Mouse (Mus musculus) myocyte (in vitro differentiated cells): ENCODE results near the gene Gad1. TPM values are rescaled to one million over a fixed set of nuclear protein-coding genes. Genes with fewer than 3 reads are reported as not detected.
"Not testable (repeated sequence)": the region's sequence is repeated elsewhere in the genome, so short reads cannot be mapped to it uniquely, and the experiment has no call there.

Experiments
- H3K27me3 ChIP-seq: one replicate; pipeline ENCODE4 v1.6.1; 2011; ENCODE audit not compliant: control insufficient read depth, insufficient read depth, insufficient read length
- H3K36me3 ChIP-seq: one replicate; pipeline ENCODE4 v1.6.1; 2011; ENCODE audit not compliant: control insufficient read depth, insufficient read depth
- H3K4me2 ChIP-seq: one replicate; pipeline ENCODE4 v1.6.1; 2011; ENCODE audit warnings: low read depth, control low read depth
- H3K4me3 ChIP-seq: one replicate; pipeline ENCODE4 v1.5.1; 2011; ENCODE audit warnings: mild to moderate bottlenecking, control low read depth, moderate library complexity
- H3K79me2 ChIP-seq: one replicate; pipeline ENCODE4 v1.6.1; 2011; ENCODE audit not compliant: control insufficient read depth, insufficient read depth
- H3ac ChIP-seq: one replicate; pipeline ENCODE4 v1.6.1; 2011; ENCODE audit not compliant: control insufficient read depth, insufficient read length
- CEBPB ChIP-seq: IDR thresholded peaks from 2 replicates; pipeline ENCODE4 v1.6.1; 2011; ENCODE audit warnings: mild to moderate bottlenecking, moderate library complexity; ENCODE audit not compliant: poor library complexity, insufficient read depth, severe bottlenecking
- E2F4 ChIP-seq: IDR thresholded peaks from one replicate; pipeline ENCODE4 v1.6.1; 2011; ENCODE audit warnings: mild to moderate bottlenecking, control low read depth, moderate library complexity; ENCODE audit not compliant: insufficient read depth
- MAX ChIP-seq: IDR thresholded peaks from one replicate; pipeline ENCODE4 v1.6.1; 2011; ENCODE audit warnings: low read depth, mild to moderate bottlenecking, control low read depth
- MYOD1 ChIP-seq, 3 experiments: IDR thresholded peaks; one replicate each; pipeline ENCODE4 v1.6.1; 2011; ENCODE audit warnings: control low read depth in 2 of 3, low read depth in 2 of 3, mild to moderate bottlenecking in 2 of 3, moderate library complexity in 1 of 3; ENCODE audit not compliant: insufficient read length in 2 of 3, control insufficient read depth in 1 of 3
- MYOG ChIP-seq, 3 experiments: IDR thresholded peaks; one replicate each; pipeline ENCODE4 v1.6.1; 2011; ENCODE audit warnings: control low read depth in 2 of 3, low read depth in 2 of 3, mild to moderate bottlenecking in 2 of 3; ENCODE audit not compliant: insufficient read length in 2 of 3, control insufficient read depth in 1 of 3, insufficient read depth in 1 of 3
- POLR2A ChIP-seq: IDR thresholded peaks from one replicate; pipeline ENCODE4 v1.6.1; 2011; ENCODE audit warnings: low read depth, mild to moderate bottlenecking, control low read depth, moderate library complexity; ENCODE audit not compliant: insufficient read length
- POLR2AphosphoS2 ChIP-seq: IDR thresholded peaks from one replicate; pipeline ENCODE4 v1.6.1; 2011; ENCODE audit warnings: low read depth, control low read depth; ENCODE audit not compliant: insufficient read length
- REST ChIP-seq: IDR thresholded peaks from one replicate; pipeline ENCODE4 v1.6.1; 2011; ENCODE audit warnings: mild to moderate bottlenecking, control low read depth, moderate library complexity; ENCODE audit not compliant: insufficient read depth, insufficient read length
- SRF ChIP-seq: IDR thresholded peaks from one replicate; pipeline ENCODE4 v1.6.1; 2011; ENCODE audit warnings: low read depth; ENCODE audit not compliant: control insufficient read depth, insufficient read length
- TCF12 ChIP-seq: IDR thresholded peaks from one replicate; pipeline ENCODE4 v1.6.1; 2011; ENCODE audit warnings: mild to moderate bottlenecking, control low read depth; ENCODE audit not compliant: poor library complexity, insufficient read depth, severe bottlenecking
- TCF3 ChIP-seq: IDR thresholded peaks from one replicate; pipeline ENCODE4 v1.6.1; 2011; ENCODE audit warnings: low read depth, control low read depth; ENCODE audit not compliant: insufficient read length
- USF1 ChIP-seq: IDR thresholded peaks from one replicate; pipeline ENCODE4 v1.6.1; 2011; ENCODE audit warnings: low read depth, mild to moderate bottlenecking, control low read depth, moderate library complexity
- polyA plus RNA-seq: library from polyadenylated mRNA; unstranded; fragments of >200 nt; fragmentation: generic; extraction: Trizol; gene quantifications from one replicate; pipeline ENCODE4 v1.2.1, GENCODE M21; 2012; ENCODE audit warnings: missing spikeins

Gene Gad1
- polyA plus RNA-seq, 1 experiment, result not detected

DNA sequence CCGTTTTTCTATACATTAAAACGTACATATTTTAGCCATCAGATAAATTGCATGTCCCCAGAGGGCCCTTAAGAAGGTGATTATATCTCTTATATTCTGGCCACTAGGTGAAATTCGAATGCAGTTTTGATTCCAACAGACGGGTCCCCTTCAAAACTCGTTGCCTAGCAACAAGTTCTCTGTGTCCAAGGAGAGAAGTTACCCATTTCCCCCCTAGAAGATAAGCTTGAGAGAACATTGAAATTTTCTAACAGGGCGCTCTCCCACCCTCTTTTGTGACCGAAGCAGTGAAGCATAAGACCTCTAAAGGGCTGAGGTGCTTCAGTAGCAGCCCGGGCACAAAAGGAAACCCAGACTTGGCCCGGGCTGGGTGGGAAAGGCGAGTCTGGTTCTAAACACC, 44.4 kb upstream of the Gad1 start, which contains the start of gene Erich2:
Gene Erich2, plus strand, starts transcription at position 324 of the 400 bp plus-strand sequence.
- Histone ChIP-seq H3K4me3 (peak within 1 kb of the TSS; percentile 18), H3K79me2 (no peaks in the 10 kb centered on the region), H3K4me2 (peak within 1 kb of the TSS; percentile 67), H3ac (no peak within 1 kb of the TSS), H3K36me3 (no peaks in the 10 kb centered on the region), H3K27me3 (no peaks in the 10 kb centered on the region)
- TF ChIP-seq E2F4 (no peak), POLR2AphosphoS2 (no peak), SRF (no peak), TCF12 (no peak), MAX (no peak), MYOD1 (IDR thresholded peaks at IDR 0.05; ENCODE audit: control insufficient read depth in 1 of 3, insufficient read length in 2 of 3, low read depth in 2 of 3) (no peak), POLR2A (no peak), MYOG (IDR thresholded peaks at IDR 0.05; ENCODE audit: control insufficient read depth in 1 of 3, insufficient read depth in 1 of 3, insufficient read length in 2 of 3, low read depth in 2 of 3) (no peak), REST (no peak), CEBPB (no peak), USF1 (no peak), TCF3 (no peak)

DNA sequence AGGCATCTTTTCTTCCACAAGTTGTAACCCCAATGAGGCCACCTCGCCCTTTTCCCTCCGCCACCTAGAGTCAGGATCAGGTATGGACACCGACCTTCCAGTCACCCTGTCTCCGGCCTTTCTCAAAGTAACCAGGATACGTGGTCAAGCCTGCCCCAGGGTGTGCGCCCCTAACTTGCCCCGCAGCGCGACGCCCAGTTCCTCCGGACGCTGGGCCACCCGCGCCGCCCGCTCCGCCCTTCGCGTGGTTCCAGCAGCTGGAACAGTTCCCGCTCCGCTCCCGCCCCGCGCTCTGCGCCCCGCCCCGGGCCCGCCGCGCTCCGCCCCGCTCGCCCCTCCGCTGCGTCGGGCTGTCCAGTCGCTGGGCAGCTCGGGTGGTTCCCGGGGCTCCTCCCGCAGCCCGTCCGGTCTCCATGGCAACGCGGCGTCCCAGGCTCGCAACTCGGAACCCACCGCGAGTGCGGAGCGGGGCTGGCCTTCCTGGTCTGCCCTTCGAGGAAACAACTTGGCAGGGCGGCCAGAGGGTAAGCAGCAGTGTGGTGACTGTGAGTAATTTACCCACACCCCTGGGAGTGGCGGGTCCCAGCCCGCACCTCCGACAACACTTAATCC, 43.7 kb upstream of the Gad1 start:
- no peaks in the 10 kb centered on the region for H3K79me2 ChIP-seq
- peak overlapping the region; percentile 67 for H3K4me2 ChIP-seq
- H3K36me3 ChIP-seq, result no peaks in the 10 kb centered on the region
- H3K27me3 ChIP-seq, result no peaks in the 10 kb centered on the region
- H3K4me3 ChIP-seq, result peak overlapping the region; percentile 18
- TF ChIP-seq REST (no peak), USF1 (no peak), TCF3 (no peak), POLR2AphosphoS2 (no peak), E2F4 (no peak), MAX (no peak), TCF12 (no peak)
- H3ac ChIP-seq, result no peak overlapping the region

DNA sequence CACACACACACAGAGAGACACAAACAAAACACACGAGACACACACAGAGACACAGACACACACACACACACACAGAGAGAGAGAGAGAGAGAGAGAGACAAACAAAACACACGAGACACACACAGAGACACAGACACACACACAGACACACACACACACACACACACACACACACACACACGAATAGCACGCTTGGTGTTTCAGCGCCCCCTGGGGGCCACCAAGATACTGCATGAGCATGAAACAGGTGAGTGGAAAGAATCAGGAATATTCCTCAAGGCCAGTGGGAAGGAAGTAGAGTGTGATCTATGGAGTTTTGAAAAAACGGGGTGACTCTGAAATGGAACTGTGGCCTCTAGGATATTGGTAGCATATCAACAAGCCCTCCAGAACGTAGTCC, 14.6 kb upstream of the Gad1 start:
- H3K27me3 ChIP-seq, H3K4me2 ChIP-seq, H3K36me3 ChIP-seq, H3K79me2 ChIP-seq, H3K4me3 ChIP-seq, H3ac ChIP-seq: not testable (repeated sequence)

DNA sequence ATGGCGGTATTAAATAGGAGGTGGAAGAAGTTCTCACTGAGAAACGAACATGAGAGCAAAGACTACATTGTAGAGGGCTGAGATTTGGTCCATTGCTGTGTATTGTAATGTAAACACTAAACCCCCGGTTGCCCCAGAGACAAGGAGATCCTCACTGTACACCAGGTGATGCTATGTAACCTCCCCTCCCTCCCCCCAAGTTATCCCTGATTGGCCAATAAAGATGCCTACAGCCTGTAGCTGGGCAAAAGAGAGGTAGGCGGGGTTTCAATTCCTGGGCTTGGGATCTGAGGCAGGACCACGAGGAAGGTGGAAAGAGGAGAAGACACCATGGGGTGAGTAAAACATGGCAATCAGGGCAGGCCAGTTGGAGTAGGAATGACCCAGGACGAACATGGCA, 2.2 kb upstream of the Gad1 start:
- Histone ChIP-seq H3K4me3 (no peak overlapping the region), H3K36me3 (no peaks in the 10 kb centered on the region), H3K27me3 (no peaks in the 10 kb centered on the region), H3K4me2 (no peak overlapping the region), H3ac (no peak overlapping the region), H3K79me2 (no peaks in the 10 kb centered on the region)
- TF ChIP-seq MYOD1 (IDR thresholded peaks at IDR 0.05; ENCODE audit: control insufficient read depth in 1 of 3, insufficient read length in 2 of 3, low read depth in 2 of 3) (no peak), MAX (no peak), POLR2A (no peak), E2F4 (no peak), USF1 (no peak), SRF (no peak), REST (no peak), TCF12 (no peak), CEBPB (no peak), POLR2AphosphoS2 (no peak), MYOG (IDR thresholded peaks at IDR 0.05; ENCODE audit: control insufficient read depth in 1 of 3, insufficient read depth in 1 of 3, insufficient read length in 2 of 3, low read depth in 2 of 3) (no peak), TCF3 (no peak)

DNA sequence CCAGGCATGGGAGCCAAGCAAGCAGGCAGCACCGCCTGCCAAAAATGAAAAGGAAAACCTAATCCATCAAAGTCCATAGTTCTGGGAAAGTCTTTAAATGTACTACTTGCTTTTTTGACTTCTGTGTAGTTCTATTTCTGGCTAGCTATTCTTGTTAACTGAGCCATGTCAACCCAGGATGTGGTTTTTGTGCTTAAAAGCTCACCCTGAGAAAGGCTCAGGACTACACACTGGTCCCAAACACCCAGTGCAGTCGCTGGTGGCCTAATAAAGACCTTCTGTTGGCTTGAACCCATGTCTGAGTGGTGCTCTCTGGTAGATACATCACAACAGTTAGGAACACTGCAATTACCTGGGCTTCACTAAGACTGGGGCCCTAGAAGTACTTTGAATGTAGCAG, 1.4 kb upstream of the Gad1 start:
- H3K4me2 ChIP-seq, result no peak overlapping the region
- H3K36me3 ChIP-seq, result no peaks in the 10 kb centered on the region
- H3K79me2 ChIP-seq, result no peaks in the 10 kb centered on the region
- H3K4me3 ChIP-seq, result no peak overlapping the region
- no peak for TF ChIP-seq SRF
- TF ChIP-seq MYOG (IDR thresholded peaks at IDR 0.05; ENCODE audit: control insufficient read depth in 1 of 3, insufficient read depth in 1 of 3, insufficient read length in 2 of 3, low read depth in 2 of 3), result no peak
- no peak for TF ChIP-seq MYOD1 (IDR thresholded peaks at IDR 0.05; ENCODE audit: control insufficient read depth in 1 of 3, insufficient read length in 2 of 3, low read depth in 2 of 3)
- TF ChIP-seq CEBPB, result no peak
- TF ChIP-seq REST, result no peak
- no peak for TF ChIP-seq MAX
- TF ChIP-seq E2F4, result no peak
- no peak for TF ChIP-seq USF1
- TF ChIP-seq TCF12, result no peak
- no peak for TF ChIP-seq POLR2A
- TF ChIP-seq POLR2AphosphoS2, result no peak
- no peak for TF ChIP-seq TCF3
- no peak overlapping the region for H3ac ChIP-seq
- no peaks in the 10 kb centered on the region for H3K27me3 ChIP-seq
